Mouse (Mus musculus): ENCODE measurements around the gene Sirt4. TPM values are rescaled to one million over a fixed set of nuclear protein-coding genes. Genes with fewer than 3 reads are reported as not detected.
A peak's percentile ranks its signal among the peaks of the same experiment; 100 is the strongest.
"Not testable (repeated sequence)": the region's sequence is repeated elsewhere in the genome, so short reads cannot be mapped to it uniquely, and the experiment has no call there.

Sirt4 gene
- polyA plus RNA-seq, 1 experiment: not detected

- no peak overlapping the region for H3K27ac ChIP-seq (ENCODE audit: insufficient read depth, low read depth, low read length)
- 87% methylated on average over 3 of the region's 3 CpGs for WGBS
- H3K4me3 ChIP-seq (ENCODE audit: insufficient read depth, low read depth, low read length): no peak overlapping the region
- no peaks in the 10 kb centered on the region for H3K4me1 ChIP-seq (ENCODE audit: control insufficient read depth, insufficient read depth, low read length)
- TF ChIP-seq POLR2A (IDR thresholded peaks at IDR 0.05; ENCODE audit: insufficient read depth, low read depth, low read length) (no peak), CTCF (IDR thresholded peaks at IDR 0.05; ENCODE audit: insufficient read depth, low read depth, low read length) (no peak)
Measured at GRCm38 (mm10) chr5:115449247-115449646, 35.3 kb downstream of the Sirt4 start.

- no peaks in the 10 kb centered on the region for H3K4me1 ChIP-seq (ENCODE audit: control insufficient read depth, insufficient read depth, low read length)
- 79% methylated on average over 17 of the region's 17 CpGs for WGBS
- TF ChIP-seq CTCF (IDR thresholded peaks at IDR 0.05; ENCODE audit: insufficient read depth, low read depth, low read length) (no peak), POLR2A (IDR thresholded peaks at IDR 0.05; ENCODE audit: insufficient read depth, low read depth, low read length) (no peak)
Measured at GRCm38 (mm10) chr5:115447108-115447507, 37.4 kb downstream of the Sirt4 start.

GRCm38 (mm10) chr5:115444130-115444529 is 40.4 kb downstream of the Sirt4 start:
- H3K4me1 ChIP-seq (ENCODE audit: control insufficient read depth, insufficient read depth, low read length): peaks cover 1% of the 10 kb centered on the region; the same call in 1 of the 2 replicates
- TF ChIP-seq CTCF (IDR thresholded peaks at IDR 0.05; ENCODE audit: insufficient read depth, low read depth, low read length): no peak
- no peak for TF ChIP-seq POLR2A (IDR thresholded peaks at IDR 0.05; ENCODE audit: insufficient read depth, low read depth, low read length)
- no peak overlapping the region for H3K4me3 ChIP-seq (ENCODE audit: insufficient read depth, low read depth, low read length)
- no peak overlapping the region for H3K27ac ChIP-seq (ENCODE audit: insufficient read depth, low read depth, low read length)
- WGBS: 85% methylated on average over 11 of the region's 11 CpGs

More at GRCm38 (mm10) chr5:115447108-115447507, 37.4 kb downstream of the Sirt4 start:
- no peak overlapping the region for H3K27ac ChIP-seq (ENCODE audit: insufficient read depth, low read depth, low read length)
- no peak overlapping the region for H3K4me3 ChIP-seq (ENCODE audit: insufficient read depth, low read depth, low read length)

GRCm38 (mm10) chr5:115442663-115443062 is 41.9 kb downstream of the Sirt4 start:
- 77% methylated on average over 5 of the region's 5 CpGs for WGBS

GRCm38 (mm10) chr5:115441205-115441849 is 43.2 kb downstream of the Sirt4 start:
- peaks cover 19% of the 10 kb centered on the region for H3K4me1 ChIP-seq (ENCODE audit: control insufficient read depth, insufficient read depth, low read length)
- WGBS: 33% methylated on average over 14 of the region's 14 CpGs
- no peak overlapping the region for H3K4me3 ChIP-seq (ENCODE audit: insufficient read depth, low read depth, low read length)
- TF ChIP-seq POLR2A (IDR thresholded peaks at IDR 0.05; ENCODE audit: insufficient read depth, low read depth, low read length): no peak
- TF ChIP-seq CTCF (IDR thresholded peaks at IDR 0.05; ENCODE audit: insufficient read depth, low read depth, low read length): peak; percentile 31; the same call in 1 of the 2 replicates
- H3K27ac ChIP-seq (ENCODE audit: insufficient read depth, low read depth, low read length): no peak overlapping the region

More at GRCm38 (mm10) chr5:115442663-115443062, 41.9 kb downstream of the Sirt4 start:
- H3K27ac ChIP-seq (ENCODE audit: insufficient read depth, low read depth, low read length); H3K4me3 ChIP-seq (ENCODE audit: insufficient read depth, low read depth, low read length): not testable (repeated sequence)
- peaks cover 14% of the 10 kb centered on the region; the same call in 1 of the 2 replicates for H3K4me1 ChIP-seq (ENCODE audit: control insufficient read depth, insufficient read depth, low read length)

GRCm38 (mm10) chr5:115438667-115439066 is 45.9 kb downstream of the Sirt4 start:
- no peak overlapping the region for H3K4me3 ChIP-seq (ENCODE audit: insufficient read depth, low read depth, low read length)
- H3K4me1 ChIP-seq (ENCODE audit: control insufficient read depth, insufficient read depth, low read length): peaks cover 38% of the 10 kb centered on the region

GRCm38 (mm10) chr5:115437945-115438315 is 46.6 kb downstream of the Sirt4 start:
- H3K27ac ChIP-seq (ENCODE audit: insufficient read depth, low read depth, low read length): peak overlapping the region; percentile 50; the same call in 1 of the 2 replicates
- H3K4me1 ChIP-seq (ENCODE audit: control insufficient read depth, insufficient read depth, low read length): peaks cover 38% of the 10 kb centered on the region
- H3K4me3 ChIP-seq (ENCODE audit: insufficient read depth, low read depth, low read length): no peak overlapping the region
- no peak for TF ChIP-seq POLR2A (IDR thresholded peaks at IDR 0.05; ENCODE audit: insufficient read depth, low read depth, low read length)
- TF ChIP-seq CTCF (IDR thresholded peaks at IDR 0.05; ENCODE audit: insufficient read depth, low read depth, low read length): no peak
- WGBS: 11% methylated on average over 2 of the region's 2 CpGs

More at GRCm38 (mm10) chr5:115438667-115439066, 45.9 kb downstream of the Sirt4 start:
- TF ChIP-seq POLR2A (IDR thresholded peaks at IDR 0.05; ENCODE audit: insufficient read depth, low read depth, low read length) (no peak), CTCF (IDR thresholded peaks at IDR 0.05; ENCODE audit: insufficient read depth, low read depth, low read length) (no peak)
- WGBS: 41% methylated on average over 7 of the region's 7 CpGs
- H3K27ac ChIP-seq (ENCODE audit: insufficient read depth, low read depth, low read length): 0 out of 2 replicates have a peak overlapping the region, but pooled peaks have one; percentile 50

- H3K4me1 ChIP-seq (ENCODE audit: control insufficient read depth, insufficient read depth, low read length): peaks cover 41% of the 10 kb centered on the region
- no peak for TF ChIP-seq POLR2A (IDR thresholded peaks at IDR 0.05; ENCODE audit: insufficient read depth, low read depth, low read length)
- no peak for TF ChIP-seq CTCF (IDR thresholded peaks at IDR 0.05; ENCODE audit: insufficient read depth, low read depth, low read length)
- H3K27ac ChIP-seq (ENCODE audit: insufficient read depth, low read depth, low read length): peak overlapping the region; percentile 78
- no peak overlapping the region for H3K4me3 ChIP-seq (ENCODE audit: insufficient read depth, low read depth, low read length)
- WGBS: 52% methylated on average over 7 of the region's 7 CpGs
Measured at GRCm38 (mm10) chr5:115437242-115437944, 47.1 kb downstream of the Sirt4 start.

- peaks cover 50% of the 10 kb centered on the region for H3K4me1 ChIP-seq (ENCODE audit: control insufficient read depth, insufficient read depth, low read length)
- TF ChIP-seq CTCF (IDR thresholded peaks at IDR 0.05; ENCODE audit: insufficient read depth, low read depth, low read length) (no peak; the same call in 1 of the 2 replicates), POLR2A (IDR thresholded peaks at IDR 0.05; ENCODE audit: insufficient read depth, low read depth, low read length) (peak; percentile 90; the same call in 1 of the 2 replicates)
- H3K4me3 ChIP-seq (ENCODE audit: insufficient read depth, low read depth, low read length): peak overlapping the region; percentile 46
- H3K27ac ChIP-seq (ENCODE audit: insufficient read depth, low read depth, low read length): peak overlapping the region; percentile 99
- under 1% methylated on average over 40 of the region's 43 CpGs for WGBS
Measured at GRCm38 (mm10) chr5:115436421-115437124, 48.0 kb downstream of the Sirt4 start.

All from olfactory bulb, adult 2 months (tissue).